Mouse (Mus musculus) testis, postnatal 10 days (tissue): ENCODE results near the gene Ifrd1.
"Not testable (repeated sequence)": the region's sequence is repeated elsewhere in the genome, so short reads cannot be mapped to it uniquely, and the experiment has no call there.

Experiments
- DNase-seq: peaks from one replicate; pipeline ENCODE4 v3.0.0; 2021; ENCODE audit warnings: low spot score

The Ifrd1 gene

DNA sequence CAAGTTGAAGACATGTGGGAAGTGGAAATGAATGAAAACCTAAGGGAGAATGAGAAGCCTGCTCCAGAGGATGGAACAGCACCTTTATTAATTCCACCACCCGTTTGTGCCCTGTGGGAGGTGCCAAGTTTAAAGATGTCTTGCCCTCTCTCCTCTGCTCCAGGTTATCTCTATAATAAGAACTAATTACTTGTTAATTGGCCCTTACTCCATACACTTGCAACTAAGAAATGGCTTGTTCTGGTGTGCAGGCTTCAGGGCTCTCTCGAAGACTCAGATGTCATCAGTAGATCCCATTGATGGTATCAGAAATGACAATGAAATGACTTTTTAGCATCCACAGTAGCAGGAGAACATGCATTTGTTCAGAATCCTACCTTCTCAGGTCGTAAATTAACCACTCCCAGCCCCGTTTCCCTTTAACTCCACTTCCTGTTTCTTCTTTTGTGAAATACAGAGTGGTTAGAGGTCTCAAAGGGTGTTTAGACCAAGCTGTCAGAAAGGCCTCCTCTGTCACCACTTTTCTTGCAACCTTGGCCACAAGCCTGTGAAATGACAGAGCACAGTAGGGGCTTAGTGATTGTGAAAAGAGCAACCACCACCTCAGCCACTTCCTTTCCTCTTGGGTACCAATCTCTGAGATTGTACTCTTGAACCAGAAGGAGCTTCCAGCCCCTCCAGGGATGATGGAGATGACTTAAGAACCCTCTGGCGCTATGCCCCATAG lies at the start of gene Ifrd1:
Ifrd1 (minus strand) TSS at position 51 of the 727 bp plus-strand sequence.
- DNase-seq, result no peak

DNA sequence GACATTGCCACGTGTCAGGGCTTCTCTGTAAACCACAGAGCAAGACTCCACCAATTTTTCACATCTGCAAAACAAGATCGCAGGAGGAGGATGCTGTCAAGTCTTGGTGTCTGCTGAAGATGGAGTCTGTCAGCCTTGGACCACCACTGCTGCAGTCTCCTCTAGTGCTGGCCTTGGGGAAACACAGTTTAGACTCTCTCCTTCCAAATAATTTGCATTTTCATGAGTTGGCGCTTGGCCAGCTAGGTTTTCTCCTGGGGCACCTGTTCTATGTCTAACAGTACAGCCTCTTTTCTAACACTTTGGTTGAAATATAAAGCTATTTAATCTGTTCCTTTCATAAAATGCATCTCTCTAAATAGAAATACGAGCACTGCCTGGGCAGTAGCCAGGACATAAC lies 38.2 kb upstream of the Ifrd1 start:
- no peak for DNase-seq

DNA sequence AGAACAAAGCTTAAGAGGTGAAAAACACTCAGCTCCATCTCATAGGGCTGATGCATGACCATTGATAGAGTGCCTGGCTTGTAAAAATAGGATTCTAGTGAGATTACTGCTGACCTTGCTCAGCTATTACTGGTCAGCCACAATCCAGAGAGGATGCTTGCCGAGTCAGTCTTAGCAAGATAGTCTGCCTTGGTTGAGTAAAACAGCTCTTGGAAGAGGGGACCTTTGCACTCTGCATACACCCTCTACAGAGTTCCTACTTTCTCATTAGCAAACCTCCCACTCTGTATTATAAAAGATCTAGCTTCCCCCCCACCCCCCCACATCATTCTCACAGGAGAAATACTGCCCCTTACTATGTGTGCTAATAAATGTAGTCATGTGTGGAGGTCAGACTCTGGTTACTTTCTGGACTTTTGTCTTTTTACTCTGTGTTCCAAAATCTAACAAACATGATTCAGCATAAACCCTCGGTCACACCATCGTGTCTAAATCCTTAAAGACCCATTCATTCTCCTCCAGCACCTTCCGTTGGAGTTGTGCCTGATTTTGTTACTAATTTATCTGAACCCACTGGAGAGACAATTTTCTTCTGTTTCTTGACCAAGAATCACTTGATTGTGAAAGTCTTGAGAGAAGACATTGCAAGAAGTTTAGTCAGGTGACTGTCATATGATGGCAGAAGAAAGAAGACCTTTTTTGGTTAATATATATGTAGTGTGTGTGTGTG lies 32.5 kb upstream of the Ifrd1 start:
- DNase-seq, result no peak

DNA sequence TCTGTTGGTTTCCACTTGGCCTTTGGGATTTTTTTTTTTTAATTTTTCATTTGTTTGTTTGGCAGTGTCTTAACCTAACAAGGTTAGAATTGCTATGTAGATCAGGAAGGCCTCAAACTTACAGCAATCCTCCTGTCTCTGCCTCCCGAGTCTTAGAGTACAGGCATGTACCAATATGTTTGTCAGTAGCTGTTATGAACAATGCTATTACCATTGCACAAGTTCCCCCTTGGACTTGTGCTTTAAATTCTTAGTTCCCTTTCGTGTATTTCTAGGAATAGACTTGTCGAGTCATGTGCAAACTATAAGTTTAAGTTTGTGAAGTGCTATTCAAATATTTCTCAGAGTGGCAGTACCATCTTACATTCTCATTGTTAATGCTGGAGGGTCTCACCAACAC lies 29.3 kb upstream of the Ifrd1 start:
- no peak for DNase-seq

DNA sequence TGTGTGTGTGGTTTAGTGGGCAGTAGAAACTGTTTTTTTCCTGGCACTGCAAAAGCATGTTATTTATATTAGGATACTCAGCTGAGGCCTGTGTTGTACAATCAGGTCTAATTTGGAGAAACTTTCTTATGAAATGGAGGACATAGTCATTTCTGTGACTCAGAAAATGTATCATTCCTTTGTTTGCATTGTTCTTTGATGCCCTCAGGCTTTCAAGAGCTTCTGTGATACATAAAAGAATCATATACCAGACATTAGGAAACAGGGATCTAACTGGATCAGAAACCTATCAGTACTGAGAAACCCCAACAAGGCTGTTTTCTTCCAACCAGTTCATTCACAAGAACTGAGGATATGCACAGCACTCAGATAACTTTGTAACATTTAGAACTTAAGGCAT lies 26.6 kb upstream of the Ifrd1 start:
- DNase-seq, result no peak

DNA sequence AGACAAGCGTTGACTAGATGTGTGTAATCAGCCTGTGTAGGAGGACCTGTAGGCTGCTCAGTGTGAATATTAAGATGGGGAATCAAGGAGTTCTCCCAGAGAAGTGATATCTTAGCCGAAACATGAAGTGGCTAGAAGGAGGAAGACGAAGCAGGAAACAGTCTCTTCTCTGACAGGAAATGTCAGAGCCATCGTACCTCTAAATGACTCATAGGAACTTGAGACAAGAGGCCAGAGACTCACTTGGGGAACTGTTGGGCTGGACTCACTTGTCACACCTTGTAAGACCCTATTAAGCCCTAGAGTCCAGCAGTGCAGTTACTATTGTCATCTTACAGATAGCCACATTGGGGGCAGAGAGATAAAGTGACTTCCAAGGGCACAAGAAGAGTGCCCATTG lies 25.0 kb upstream of the Ifrd1 start:
- DNase-seq, result no peak

DNA sequence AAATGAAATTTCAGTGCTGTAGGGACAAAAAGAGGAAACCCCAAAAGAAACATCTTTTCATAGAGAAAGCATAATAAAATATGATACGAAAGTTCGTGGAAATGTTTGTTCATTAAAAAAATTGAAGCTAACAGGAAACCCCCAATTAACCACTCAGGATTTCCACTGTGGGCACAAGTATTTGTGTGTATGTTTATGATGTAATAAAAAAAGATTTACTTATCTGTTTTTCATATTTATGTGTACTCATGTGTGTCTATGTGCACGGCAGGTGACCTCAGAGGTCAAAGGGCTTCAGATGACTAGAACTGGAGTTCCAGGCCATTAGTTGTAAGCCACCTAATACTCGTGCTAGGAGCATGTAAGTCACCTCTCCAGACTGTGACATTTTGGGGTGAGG lies 24.4 kb upstream of the Ifrd1 start:
- DNase-seq, result no peak

DNA sequence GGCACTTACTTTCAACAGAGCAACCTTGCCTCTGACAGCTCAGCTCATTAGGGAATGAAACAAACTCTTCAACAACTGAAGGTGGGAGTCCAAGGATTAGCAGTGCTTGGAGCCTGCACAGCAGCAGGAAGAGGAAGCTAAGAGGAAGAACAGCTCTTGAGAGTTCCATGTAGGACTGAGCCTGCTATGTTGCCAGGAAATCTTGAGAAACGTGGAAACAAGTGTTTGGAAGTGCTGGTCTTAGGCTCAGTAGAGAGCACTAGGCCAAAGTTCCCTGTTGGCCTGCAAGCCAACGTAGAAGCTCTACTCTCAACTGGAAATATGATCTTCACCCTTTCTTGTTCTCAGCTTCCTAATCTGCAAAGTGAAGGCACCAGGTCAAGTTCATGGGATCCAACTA lies 20.0 kb upstream of the Ifrd1 start:
- no peak for DNase-seq

DNA sequence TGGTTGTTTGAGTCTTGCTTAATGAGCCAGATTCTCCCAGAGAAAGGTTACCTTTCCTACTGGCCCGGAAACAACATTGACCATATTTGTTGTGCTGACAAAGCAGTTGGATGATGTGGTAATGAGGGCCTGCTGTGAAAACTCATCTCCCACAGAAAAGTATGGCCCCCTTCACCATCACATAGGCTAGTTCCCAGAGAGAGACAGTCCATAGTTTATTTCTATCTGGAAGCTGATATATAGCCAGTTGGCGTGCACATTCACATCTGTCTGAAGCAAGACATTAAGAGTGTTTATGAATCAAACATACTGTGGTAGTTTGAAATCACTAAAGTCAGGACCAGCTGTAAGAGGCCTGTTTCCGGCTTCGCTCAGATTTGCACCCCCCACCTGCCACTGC lies 15.4 kb upstream of the Ifrd1 start:
- no peak for DNase-seq

DNA sequence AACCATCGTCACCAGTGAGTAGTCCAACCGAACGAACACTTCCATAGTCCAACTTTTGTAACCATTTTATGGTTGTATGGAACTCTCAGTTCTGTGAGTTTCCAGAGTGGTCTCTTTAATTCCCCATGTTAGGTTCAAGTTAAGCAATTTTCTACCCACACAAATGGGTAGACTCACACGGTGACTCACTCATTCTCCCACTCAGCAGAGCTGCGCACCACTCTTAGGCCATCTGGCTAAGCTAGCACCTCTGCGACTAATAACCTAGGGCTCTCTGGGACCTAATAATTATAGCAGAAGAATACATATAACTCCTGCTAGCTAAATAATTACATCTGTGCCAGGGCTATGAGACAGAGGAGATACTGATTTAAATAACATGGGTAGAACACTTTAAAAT lies 14.7 kb upstream of the Ifrd1 start:
- no peak for DNase-seq

DNA sequence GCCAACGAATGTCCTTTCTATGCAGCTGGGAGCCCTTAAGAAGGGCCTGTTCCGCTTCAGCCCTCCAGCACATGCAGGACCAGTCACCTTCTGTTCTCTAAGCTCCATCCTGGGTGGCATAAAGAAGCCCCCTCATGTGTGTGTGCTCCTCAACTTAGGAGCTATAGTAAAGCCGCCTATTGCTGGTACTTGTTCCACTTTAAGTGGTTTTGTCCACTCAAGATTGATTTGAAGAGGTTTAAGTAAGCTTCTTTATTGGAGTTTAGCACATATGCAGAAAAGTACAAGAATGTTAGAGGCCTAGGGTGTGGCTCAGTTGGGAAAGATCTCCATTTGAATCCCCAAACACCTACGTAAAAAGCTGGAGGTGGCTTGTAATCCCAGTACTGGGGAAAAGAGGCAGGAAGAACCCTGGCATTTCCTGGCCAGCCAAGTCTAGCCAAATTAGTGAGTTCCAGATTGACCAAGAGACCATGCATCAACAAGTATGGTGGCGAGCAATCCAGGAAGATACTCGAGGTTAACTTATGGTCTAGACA lies 10.2 kb upstream of the Ifrd1 start:
- no peak for DNase-seq

DNA sequence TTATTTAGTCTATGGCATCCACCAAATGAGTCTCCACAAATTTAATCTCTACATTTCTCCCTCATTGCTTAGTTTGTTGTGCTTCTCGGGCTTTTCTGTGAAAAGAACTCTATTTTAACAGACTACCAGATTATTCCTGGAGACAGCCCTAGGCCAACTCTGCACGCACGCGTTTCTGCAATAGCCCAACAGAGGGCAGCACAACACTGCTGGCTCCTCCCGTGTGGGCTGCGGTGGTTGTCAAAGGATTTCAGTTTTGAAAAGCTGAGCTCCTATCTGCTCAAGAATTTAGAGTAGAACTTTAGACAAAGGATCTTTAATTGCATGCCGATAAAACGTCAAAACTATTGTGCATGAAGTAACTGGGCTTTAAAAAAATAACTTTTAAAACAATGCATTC lies 8.9 kb upstream of the Ifrd1 start:
- DNase-seq, result peak; percentile 90

DNA sequence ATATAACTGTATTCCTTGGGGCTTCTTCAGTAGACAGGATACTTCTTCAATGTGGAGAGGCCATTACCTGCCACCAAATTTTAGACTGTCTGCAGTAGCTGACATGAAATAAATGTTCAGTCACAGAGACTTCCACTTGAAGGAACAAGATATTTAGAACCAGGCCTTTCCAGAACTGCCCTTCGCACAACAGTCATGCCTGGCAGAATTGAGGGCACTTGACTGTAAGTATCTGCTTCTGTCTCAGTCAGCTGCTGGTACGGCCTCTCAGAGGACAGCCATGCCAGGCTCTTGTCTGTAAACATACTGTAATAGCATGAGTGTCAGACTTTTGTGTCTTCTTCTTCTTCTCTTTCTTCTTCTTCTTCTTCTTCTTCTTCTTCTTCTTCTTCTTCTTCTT lies 8.2 kb upstream of the Ifrd1 start:
- DNase-seq, result no peak

DNA sequence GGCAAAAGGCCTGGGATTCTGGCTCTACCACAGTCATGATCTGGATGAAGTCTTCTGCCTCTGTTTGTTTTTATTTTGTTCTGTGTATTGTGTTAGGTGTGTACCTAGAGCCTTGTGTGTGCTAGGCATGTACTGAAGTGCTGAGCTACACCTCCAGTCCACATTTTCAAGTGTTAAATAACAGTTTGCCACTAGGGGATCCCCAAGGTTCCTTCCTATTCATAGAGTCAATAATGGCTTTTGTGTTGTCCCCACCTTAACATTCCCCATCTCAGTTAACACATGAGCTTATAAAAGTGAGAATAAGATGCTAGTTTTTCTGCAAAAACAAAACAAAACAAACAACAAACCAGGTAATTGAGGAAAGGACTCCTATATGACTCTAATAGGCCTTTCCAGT lies 7.7 kb upstream of the Ifrd1 start:
- no peak for DNase-seq

DNA sequence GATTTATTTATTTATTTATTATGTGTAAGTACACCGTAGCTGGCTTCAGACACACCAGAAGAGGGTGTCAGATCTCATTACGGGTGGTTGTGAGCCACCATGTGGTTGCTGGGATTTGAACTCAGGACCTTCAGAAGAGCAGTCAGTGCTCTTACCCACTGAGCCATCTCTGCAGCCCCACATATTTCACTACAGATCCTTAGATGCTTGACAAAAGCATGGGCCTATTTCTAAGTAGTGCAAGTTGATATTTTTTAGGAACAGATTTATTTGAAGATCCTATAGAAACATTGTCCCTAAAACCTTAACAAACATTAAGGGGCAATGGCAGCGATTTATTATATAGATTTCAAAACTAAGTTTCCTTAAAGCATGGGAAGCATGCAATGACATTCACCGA lies 7.0 kb upstream of the Ifrd1 start:
- not testable (repeated sequence) for DNase-seq

DNA sequence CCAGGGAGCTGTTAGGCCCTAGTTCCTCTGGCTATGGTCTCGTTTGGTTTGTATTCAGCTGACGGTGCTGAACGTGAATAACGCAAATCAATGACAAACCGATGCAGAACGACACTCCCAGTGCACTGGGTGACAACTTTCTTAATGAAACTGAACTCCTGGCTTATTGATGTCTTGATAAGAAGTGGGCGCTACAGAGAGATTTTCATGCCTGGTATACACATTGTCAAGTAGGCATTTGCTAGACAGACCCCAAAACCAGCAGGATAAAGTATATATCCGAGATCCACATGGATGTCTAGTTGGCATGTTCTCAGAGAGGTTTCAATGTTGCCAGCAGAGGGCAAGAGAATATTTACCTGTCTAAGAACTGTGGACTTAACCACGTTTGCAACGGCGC lies 6.4 kb upstream of the Ifrd1 start:
- no peak for DNase-seq

DNA sequence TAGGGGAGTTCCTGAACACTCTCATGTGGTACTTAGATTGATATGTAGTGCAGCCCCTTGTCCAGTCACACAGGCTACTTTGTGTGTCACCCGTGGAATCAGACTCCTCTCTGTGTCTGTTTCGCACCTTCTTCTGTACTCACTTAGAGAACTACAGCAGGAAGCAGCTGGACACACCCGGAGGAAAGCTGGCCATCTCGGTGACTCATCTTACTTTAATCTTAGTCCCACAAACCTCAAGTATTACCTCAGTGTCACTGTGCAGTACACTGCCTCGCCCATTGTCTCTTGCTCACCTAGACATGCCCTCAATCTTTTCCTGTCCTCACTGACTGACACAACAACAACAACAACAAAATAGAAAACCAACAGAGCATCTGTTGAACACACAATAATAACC lies 4.9 kb upstream of the Ifrd1 start:
- no peak for DNase-seq

DNA sequence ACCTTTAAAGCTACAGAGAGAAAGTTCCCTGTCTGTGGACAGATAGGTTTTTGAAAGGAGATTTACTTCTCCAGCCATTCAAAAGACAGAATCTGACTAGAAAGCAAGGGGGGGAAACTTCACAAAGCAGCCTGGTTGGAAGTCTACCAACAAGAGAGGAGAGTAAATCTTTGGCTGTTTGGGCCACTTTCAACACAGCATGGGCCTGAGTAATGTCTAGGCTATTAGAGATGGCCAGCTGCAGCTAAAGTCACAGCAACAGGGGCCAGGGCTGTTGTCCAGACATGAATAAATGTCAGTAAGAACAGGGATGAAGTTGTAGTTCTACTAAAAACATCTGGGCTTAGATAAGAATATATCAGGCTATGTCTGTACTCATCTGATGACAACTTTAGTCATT lies 2.0 kb upstream of the Ifrd1 start:
- DNase-seq, result no peak

DNA sequence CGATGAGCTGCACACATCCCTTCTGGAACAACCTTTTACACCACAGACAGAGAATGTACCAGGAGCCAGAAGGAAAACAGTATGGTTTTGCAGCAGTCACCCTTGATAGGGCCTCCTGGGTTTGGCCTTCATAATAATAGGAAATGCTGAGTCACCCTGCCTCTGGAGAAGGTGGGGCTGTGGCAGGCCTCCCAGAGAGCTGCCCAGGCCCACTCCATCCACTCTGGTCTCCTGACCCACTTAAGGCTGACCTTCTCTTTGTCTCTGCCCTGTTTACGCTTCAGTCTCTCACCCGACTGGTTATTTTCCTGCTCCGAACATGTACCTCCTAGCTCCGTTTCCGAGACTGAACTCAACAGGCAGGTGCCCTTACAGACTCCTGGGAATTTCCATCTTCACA lies 328 bp downstream of the Ifrd1 start:
- no peak for DNase-seq

DNA sequence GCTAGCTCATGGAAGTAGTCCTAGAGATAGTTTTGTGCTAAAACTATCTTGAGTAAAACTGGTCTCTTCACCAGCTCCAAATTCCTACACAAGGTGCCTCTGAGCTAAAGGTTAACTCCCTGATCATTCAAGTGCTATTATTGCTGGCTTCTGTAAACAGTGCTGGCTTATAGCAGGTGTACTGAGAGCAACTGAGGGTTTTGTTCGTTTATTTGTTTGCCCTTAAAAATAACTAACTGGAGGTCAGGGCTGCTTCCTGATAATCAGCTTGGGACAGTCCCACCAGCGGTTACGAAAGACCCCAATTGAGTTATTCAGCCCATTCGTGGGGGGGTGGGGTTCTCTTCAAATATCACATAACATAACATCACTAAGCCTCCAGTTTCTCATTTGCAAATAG lies 920 bp downstream of the Ifrd1 start:
- DNase-seq, result no peak

DNA sequence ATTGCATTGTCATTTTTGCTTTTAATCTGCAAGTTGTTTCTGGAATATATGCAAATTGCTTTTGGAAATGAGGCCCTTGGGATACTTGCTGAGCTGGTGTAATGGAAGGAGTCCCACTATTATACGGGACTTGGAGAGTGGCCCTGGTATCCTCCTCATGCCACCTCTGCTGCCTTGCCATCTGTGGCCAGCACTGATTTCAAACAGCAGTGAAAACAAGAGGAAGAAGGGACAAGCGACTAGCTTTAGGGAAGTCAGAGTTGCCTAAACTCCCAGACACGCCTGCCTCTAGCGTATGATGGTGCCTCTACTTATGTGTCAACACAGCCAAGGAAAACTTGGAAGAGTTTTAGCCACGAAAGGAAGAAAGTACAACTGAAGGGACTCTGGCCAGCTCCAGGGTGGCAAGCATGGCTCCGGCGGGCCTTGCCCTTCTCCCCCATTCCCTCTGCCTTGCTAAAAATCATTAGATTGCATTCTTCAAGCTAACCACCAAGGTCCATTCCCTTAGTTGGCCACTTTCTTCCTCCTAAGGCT lies 2.8 kb downstream of the Ifrd1 start:
- DNase-seq, result no peak

DNA sequence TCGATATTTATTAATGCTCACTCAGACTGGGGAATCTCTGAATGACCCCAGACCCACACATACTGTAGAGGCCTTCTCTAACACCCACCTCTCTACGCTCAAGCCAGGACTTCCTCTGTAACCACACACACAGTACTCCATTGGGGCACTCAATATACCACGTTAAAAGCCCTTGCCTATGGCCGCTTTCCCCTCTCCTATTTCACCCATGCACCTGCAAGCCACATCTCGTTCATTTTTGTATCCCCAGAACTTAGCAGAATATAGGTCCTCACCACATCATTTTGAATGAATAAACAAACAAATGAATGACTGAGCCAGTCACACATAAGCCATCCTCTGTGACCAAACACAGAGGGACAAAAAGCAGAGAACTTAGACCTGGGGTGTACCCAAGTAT lies 3.4 kb downstream of the Ifrd1 start:
- DNase-seq, result no peak

DNA sequence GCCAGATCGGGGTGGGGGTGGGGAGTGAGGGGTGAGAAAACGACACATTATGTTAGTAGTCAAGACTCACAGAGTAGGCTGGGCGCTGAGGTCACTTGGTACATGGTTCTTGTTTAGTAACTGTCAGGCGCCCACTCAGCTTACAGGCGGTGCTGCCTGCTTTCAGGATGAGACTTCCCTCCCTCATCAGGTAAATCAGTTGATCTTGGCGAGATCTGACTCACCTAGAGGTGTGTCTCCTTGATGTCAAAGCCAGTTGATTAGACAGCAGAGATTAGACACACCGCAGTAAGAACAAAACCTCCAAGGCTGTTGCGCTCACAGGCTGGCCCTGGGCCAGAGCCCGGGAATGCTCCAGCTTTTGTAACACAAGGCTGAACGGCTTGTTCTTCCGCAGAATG lies 4.5 kb downstream of the Ifrd1 start:
- DNase-seq, result peak; percentile 80
